Mouse (Mus musculus) gastrocnemius, adult 18-20 months (tissue): ENCODE measurements around the gene Ccdc97. TPM values are rescaled to one million over a fixed set of nuclear protein-coding genes. Genes with fewer than 3 reads are reported as not detected.

ENCODE experiments used
- DNase-seq: peaks from one replicate; pipeline ENCODE4 v3.0.0; 2021; ENCODE audit warnings: low spot score
- total RNA-seq, 2 experiments: library from RNA; stranded (reverse); gene quantifications; 2 replicates each; pipeline ENCODE4 v1.2.3; 2021

Gene Ccdc97
- total RNA-seq, 2 experiments from 2014 or later: 42.1 to 43.5 TPM

DNA sequence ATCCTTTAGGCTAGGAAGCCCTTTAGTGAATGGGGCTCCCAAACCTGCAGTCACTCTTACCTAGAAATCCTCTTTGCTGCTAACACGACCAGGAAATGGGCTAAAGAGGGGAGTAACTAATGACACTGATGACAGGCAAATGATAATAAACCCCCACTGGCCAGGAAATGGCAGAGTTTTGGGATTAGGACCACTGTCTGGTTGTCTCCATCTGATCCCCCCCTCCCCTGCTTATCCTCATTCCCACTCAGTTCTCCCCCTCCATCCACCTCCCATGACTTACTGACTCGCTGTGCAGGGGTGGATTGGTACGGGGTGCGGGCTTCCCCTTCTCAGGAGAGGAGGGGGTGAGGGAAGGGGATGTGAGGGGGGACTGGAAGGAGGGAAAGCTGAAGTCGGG is 28.8 kb downstream of the Ccdc97 start:
- no peak for DNase-seq

- no peak for DNase-seq
These were observed 29.3 kb downstream of the Ccdc97 start for GRCm38 (mm10) chr7:25689603-25690021.

DNA sequence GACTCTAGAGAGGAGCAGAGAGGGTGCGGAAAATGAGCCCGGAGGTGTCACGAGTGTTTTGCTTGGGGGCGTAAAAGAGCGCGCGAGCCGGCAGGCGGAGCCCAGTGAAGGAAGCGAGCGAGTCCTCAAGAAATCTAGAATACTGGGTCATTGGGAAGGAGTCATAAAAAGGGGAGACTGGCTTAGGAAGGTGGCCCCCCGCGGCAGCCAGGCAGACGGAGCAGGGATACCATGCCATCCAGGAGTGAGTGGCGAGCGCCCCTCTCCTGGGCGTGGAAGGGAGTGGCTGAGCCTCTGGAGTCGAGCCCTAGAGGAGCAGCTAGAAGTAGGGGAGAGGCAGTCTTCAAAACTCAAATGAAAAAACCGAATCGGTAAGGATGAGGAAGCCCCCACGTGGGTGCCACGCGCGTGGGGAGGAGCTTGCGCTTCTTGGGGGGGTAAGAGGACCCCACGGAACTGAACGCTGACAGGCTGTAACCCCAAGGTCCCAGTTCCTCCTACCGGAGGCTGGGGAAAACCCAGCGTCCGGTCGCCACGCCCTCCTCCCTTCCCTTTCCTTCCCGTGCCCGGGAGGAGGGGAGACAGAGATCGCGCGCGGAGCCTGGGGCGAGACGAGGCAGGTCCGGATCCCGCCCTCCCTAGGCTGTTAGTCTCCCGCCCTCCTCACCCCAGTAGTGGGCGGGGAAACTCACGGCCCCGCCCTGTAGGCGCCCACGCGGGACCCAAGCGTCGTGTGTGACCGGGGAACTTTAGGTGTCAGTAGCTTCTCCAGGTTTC is 29.9 kb downstream of the Ccdc97 start:
- DNase-seq: peak; percentile 67

GRCm38 (mm10) chr7:25687811-25688401 is 31.0 kb downstream of the Ccdc97 start:
- DNase-seq: no peak

DNA sequence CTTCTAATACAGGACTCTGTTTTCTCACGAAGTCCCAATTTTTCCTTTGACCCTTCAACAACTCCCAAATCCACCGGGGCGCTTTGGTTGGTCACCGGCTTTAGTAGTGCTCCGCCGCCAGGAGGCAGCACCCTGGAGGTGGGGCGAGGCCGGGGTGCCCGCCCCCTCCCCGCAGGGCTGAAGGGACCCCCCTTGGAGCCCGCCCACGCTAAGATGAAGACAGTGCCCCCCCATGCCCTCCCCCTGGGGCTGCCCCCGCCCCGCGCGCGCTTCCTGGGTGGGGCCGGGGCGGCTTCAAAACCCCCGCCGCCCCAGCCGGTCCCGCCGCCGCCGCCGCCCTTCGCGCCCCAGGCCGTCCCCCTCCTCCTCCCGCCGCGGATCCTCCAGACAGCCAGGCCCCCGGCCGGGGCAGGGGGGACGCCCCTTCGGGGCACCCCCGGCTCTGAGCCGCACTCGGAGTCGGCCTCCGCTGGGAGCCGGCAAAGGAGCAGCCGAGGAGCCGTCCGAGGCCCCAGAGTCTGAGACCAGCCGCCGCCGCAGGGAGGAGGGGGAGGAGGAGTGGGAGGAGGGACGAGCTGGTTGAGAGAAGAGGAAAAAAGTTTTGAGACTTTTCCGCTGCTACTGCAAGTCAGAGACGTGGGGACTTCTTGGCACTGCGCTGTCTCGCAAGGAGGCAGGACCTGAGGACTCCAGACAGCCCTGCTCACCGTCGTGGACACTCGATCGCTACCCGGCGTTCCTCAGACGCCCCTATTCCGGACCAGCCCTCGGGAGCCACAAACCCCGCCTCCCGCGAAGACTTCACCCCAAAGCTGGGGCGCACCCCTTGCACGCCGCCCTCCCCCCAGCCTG is 32.0 kb downstream of the Ccdc97 start, which contains the start of gene Tgfb1:
Gene Tgfb1, plus strand, starts transcription at position 323 of the 852 bp plus-strand sequence.
- peak; percentile 67 for DNase-seq

DNA sequence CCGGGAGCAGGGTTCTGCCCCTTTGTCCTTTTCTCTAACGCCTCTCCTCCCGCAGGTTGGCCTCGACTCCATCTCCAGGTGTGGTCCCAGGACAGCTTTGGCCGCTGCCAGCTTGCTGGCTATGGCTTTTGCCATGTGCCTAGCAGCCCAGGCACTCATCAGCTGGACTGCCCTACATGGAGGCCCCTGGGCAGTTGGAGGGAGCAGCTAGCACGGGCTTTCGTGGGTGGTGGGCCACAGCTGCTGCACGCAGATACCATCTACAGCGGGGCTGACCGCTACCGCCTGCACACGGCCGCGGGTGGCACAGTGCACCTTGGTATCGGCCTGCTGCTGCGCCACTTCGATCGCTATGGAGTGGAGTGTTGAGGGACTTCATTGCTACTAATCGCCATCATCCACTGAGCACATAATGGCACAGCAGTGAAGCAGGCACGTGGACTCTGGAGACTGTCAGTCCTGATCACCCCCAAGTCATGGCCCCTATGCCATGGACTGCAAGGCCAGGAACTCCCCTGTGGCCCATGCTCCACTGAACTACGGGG is 32.9 kb downstream of the Ccdc97 start:
- no peak for DNase-seq

DNA sequence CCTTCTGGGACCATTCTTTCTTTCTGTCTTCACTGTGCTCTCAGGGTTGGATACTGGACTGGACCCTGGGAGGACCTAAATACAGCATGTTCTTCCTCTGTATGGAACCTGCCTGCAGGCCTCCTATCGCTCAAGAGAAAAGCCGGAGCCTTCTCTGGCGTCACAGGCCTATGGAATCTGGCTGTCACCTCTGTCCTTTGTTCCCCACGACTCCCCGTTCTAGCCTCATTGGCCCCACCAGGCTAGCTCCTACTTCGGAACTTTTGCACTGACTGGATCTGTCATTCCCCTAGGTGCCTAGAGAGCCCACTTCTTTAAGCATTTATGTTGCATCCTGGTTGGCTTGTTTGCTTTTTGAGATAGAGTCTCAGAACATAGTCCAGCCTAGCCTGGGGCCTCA is 34.2 kb downstream of the Ccdc97 start:
- no peak for DNase-seq

DNA sequence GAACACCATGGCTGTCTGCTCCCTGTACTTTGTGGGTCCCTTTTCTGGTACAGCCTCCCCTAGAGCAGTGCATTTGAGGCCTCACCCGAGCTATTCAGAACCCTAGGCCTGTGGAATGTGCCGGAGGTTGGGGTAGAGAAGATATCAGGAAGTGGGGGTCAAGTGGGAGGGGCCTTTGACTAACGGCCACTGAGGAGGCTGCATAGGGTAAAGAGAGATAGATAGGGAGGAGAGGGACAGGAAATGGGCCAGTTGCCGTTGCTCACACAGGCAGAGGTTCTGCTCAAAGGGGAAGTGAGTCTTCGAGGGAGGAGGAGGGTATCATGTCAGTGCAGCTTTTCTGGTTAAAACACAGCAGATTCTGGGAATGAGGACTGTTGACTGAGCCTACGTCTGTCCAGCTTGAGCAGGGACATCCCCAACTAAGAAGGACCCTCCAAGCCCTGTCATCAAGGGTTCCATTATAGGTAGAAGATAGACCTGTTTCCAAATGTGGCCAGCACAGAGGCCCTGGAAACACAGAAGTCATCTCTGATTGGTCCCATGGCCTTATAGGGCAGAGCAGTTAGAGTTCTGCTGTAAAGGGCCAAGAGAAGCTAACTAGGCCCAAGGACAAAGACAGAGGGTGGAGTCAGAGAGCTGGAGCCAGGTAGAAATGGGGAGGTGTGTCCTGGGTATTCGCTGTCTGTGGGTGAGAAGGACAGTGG is 35.3 kb downstream of the Ccdc97 start:
- no peak for DNase-seq

GRCm38 (mm10) chr7:25681341-25682231 is 37.3 kb downstream of the Ccdc97 start:
- DNase-seq: no peak

DNA sequence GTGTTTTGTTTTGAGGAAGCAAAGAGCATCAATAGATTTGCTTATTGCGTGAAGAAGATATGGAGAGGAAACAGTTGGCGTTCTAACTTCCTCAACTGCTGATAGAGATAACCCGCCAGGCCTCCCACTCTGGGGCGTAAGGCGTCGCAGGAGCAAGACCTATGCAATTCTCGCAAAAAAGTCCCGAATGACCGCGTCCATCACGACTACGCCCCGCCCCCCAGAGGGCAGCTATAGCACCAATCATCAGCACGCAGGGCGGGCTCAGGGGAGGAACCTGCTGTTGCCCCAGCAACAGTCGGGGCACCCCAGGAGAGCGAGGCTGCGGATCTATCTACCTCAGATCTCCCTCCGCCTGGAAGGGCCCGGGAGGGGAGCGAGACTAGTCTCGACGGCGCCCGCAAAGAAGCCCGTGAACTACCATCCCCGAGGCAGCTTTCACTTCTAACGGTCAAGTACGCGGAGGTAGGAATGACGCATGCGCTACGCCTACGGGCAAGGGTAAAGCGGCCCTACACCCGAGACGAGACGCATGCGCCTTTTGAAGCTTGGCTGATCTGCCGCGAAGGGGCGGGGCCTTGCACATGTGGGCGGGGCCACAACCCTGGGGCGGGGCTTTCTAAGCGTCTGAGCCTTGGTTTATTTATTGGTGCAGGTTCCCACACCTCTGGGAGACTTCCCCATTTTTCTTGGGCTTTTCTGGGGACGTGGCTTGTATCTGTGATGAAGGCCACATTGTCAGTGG is 38.2 kb downstream of the Ccdc97 start, which contains the start of gene B9d2:
Gene B9d2, plus strand, starts transcription at position 267 of the 745 bp plus-strand sequence.
- DNase-seq: peak; percentile 95

GRCm38 (mm10) chr7:25679971-25680370 is 38.9 kb downstream of the Ccdc97 start:
- no peak for DNase-seq

DNA sequence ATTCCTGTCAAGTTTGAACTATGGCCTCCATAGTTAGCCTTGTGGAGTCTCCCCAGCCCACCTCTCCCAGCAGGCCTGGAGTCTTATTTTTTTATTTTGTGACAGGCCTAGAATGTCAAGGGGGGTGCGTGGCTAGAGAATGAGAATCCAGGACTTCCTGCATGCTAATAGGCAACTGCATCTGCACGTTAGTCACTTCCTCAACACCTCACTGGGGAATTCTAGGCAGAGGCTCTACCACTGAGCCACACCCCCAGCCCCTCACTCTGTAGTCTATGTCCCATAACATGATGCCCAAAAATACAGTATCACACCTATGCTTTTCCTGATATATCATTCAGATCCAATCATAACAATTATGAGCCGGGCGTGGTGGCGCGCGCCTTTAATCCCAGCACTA is 41.9 kb downstream of the Ccdc97 start:
- DNase-seq: no peak

DNA sequence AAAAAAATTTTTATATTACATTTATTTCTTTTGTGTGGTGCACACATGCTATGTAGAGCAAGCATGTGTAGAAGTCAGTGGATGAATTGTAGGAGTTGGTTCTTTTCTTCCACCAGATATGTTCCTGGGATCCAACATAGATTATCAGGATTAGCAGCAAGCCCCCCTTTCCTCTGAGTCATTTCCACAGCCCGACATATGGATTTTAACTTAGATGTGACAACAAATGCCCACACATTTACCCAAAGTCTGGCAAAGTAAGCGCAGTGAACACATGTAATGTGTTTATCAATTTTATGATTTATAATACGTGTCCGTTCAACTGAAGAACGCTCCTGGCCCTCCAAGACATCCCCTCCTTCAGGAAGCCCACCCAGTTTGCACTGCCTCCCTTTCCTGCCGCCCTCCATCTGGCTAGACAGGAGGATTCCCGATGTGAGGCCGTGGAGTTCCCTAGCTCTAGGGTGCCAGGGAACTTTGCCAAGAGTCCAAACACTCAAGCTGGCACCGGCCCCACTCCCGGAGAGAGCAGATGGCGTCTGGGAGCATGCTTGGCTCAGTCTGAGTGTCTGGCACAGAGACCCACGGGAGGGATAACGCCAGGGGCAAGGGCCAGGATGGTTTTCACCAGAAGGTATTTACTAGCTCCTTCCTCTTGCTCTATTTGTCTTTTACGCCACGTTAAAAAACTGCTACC is 42.7 kb downstream of the Ccdc97 start:
- peak; percentile 70 for DNase-seq

GRCm38 (mm10) chr7:25675405-25675804 is 43.5 kb downstream of the Ccdc97 start:
- DNase-seq: no peak

DNA sequence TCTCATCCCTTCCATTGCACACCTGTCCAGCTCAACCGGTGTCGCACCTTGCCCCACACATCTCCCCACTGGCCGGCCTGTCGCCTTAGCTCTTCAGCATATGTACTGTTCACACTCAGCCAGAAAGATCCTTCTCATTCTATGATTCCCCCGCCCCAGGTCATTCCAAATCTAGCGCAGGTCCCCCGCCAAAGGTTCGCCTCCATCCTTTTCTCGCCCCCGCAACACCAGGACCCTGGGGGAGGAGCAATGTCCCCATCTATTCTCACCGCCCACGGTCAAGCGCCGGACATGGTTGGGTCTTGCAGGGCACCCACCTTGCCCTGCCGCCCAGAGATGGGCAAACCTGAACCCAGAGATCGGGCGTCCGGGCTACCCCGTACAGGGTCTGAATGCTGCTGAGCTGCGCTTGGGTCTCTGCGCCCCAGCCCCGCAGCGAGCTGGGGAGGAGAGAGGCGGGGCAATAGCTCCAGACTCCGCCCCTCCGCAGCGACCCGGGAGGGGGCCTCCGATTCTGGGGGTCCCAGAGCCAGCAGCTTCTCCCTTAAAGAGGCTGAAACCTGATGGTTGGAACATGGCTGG is 44.1 kb downstream of the Ccdc97 start, which contains the start of gene Tmem91:
Gene Tmem91, minus strand, starts transcription at position 448 of the 582 bp plus-strand sequence.
- no peak for DNase-seq

DNA sequence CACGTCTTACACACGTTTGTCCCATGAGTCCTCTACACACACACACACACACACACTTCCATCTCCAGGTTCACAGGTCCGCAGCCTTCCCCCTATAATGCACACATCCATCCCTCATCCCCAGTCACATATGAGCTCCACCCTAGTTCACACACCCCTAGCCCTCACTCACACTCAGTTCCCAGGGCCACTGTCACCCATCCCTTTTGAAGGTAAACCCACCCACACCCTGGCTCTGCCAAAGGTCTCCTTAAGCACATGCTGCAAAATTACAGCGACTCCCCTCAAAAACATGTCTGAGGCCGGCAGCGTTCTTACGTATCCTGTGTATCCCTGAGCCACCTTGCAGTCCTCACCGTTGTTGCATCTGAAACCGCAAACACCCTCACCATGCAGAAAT is 44.6 kb downstream of the Ccdc97 start:
- no peak for DNase-seq

GRCm38 (mm10) chr7:25672442-25672841 is 46.4 kb downstream of the Ccdc97 start:
- DNase-seq: no peak

GRCm38 (mm10) chr7:25671686-25672085 is 47.2 kb downstream of the Ccdc97 start:
- no peak for DNase-seq
